Mouse (Mus musculus) ES-E14 (cell line): ENCODE measurements around the gene Vps53.

Experiments used
- HCFC1 ChIP-seq: IDR thresholded peaks from 2 replicates; pipeline ENCODE4 v1.6.1; 2012; ENCODE audit warnings: low read length, inconsistent platforms, borderline replicate concordance; ENCODE audit not compliant: insufficient read depth
- ZNF384 ChIP-seq: IDR thresholded peaks from 2 replicates; pipeline ENCODE4 v1.6.1; 2012; ENCODE audit warnings: low read depth, low read length, inconsistent platforms

DNA sequence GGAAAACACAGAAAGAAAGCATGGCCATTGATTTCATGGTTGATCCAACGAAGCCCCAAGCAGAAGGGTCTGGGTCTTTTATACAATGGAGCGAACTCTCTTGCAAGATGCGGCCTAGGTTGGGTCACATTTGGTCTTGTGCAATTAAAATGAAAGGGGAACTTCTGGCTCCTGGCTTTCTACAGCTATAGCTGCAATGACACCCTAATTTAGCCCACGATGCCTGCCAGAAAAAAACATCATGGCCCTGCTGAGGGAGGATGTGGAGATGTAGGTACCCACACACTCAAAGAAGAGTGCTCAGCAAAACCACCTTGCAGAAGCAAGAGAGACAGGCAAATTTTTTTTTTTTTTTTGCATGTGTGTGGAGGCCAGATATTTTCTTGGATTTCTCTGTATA, 145.6 kb downstream of the Vps53 start:
- no peak for TF ChIP-seq ZNF384
- no peak for TF ChIP-seq HCFC1
